Mouse (Mus musculus) cerebellum, adult 2 months (tissue): ENCODE results near the gene Sema5b.

ENCODE experiments used
- CTCF ChIP-seq: fragments of 200-500 bp; IDR thresholded peaks from 2 replicates; pipeline ENCODE4 v1.5.1; 2011; ENCODE audit warnings: low read depth, mild to moderate bottlenecking, control low read depth, low read length, moderate library complexity, borderline replicate concordance; ENCODE audit not compliant: insufficient read depth
- POLR2A ChIP-seq: fragments of 200-500 bp; IDR thresholded peaks from 2 replicates; pipeline ENCODE4 v1.6.1; 2011; ENCODE audit warnings: low read length, control low read depth, borderline replicate concordance; ENCODE audit not compliant: insufficient read depth

DNA sequence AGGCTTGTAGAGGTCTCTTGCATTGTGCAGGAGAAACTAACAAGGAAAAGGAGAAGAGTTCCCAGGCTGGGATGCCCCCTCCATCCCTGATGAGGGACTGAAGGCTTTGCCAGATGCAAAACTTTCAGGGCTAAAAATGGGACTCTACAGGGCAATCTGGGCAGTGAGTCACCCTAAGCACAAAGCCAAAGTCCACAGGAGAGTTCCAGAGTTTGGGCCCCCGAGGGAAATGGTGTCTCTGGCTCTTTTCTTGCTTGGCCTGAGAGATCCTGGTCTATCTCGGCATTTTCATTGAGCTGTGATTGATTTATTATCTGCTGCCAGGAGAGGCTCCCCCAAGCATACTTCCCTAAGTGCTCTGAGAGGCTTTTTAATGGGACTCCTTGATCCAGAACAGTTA, 92.1 kb downstream of the Sema5b start:
- TF ChIP-seq CTCF, result no peak
- no peak for TF ChIP-seq POLR2A
